Mouse (Mus musculus) CH12.LX (cell line): ENCODE data around the gene Timm44. TPM values are rescaled to one million over a fixed set of nuclear protein-coding genes. Genes with fewer than 3 reads are reported as not detected.

Source experiments
- DNase-seq: peaks from one replicate; pipeline ENCODE4 v3.0.0-alpha.2; 2013; ENCODE audit errors: extremely low read depth
- H3K27ac ChIP-seq: 2 replicates; pipeline ENCODE4 v1.5.1; 2012; ENCODE audit warnings: low read depth, mild to moderate bottlenecking, control low read depth, moderate library complexity; ENCODE audit not compliant: insufficient read depth
- H3K27me3 ChIP-seq: replicated peaks from 2 replicates; pipeline ENCODE3; 2012; ENCODE audit warnings: inconsistent platforms
- H3K36me3 ChIP-seq, 2 experiments: replicated peaks in 1 of 2; 2 replicates each; pipeline versions ENCODE3 to v1.6.1; 2012; ENCODE audit warnings: inconsistent platforms in 1 of 2, low read length in 1 of 2, mild to moderate bottlenecking in 1 of 2, mixed read lengths in 1 of 2, moderate library complexity in 1 of 2; ENCODE audit not compliant: control insufficient read depth in 1 of 2, insufficient read depth in 1 of 2
- H3K4me1 ChIP-seq, 2 experiments: 2 replicates each; pipeline ENCODE4 v1.6.1; 2012; ENCODE audit warnings: inconsistent platforms in 1 of 2, moderate library complexity in 1 of 2; ENCODE audit not compliant: insufficient read depth in 2 of 2, control insufficient read depth in 1 of 2
- H3K4me2 ChIP-seq: 2 replicates; pipeline ENCODE4 v1.6.1; 2012; ENCODE audit warnings: low read depth, mild to moderate bottlenecking, control low read depth; ENCODE audit not compliant: poor library complexity, insufficient read depth, severe bottlenecking
- H3K4me3 ChIP-seq, 3 experiments: fragments of 150-350 bp in 1 of 3; sonication (generic) in 1 of 3; replicated peaks in 1 of 3; 2 replicates each; pipeline versions ENCODE3 to v1.5.1; 2011 to 2012; ENCODE audit warnings: low read depth in 2 of 3, low read length in 2 of 3, mild to moderate bottlenecking in 2 of 3, moderate library complexity in 2 of 3, control low read depth in 1 of 3, improper control_type of control experiment in 1 of 3, inconsistent platforms in 1 of 3, mixed read lengths in 1 of 3; ENCODE audit not compliant: poor library complexity in 1 of 3
- H3K79me2 ChIP-seq: replicated peaks from 2 replicates; pipeline ENCODE4 v1.6.1; 2012; ENCODE audit warnings: mild to moderate bottlenecking, moderate library complexity; ENCODE audit not compliant: control insufficient read depth, poor library complexity, insufficient read depth, severe bottlenecking; ENCODE audit errors: extremely low read depth
- H3K9ac ChIP-seq: 2 replicates; pipeline ENCODE4 v1.6.1; 2012; ENCODE audit warnings: low read depth, mild to moderate bottlenecking, control low read depth, moderate library complexity; ENCODE audit not compliant: insufficient read depth
- H3K9me3 ChIP-seq: replicated peaks from 2 replicates; pipeline ENCODE3; 2012; ENCODE audit warnings: low read length, inconsistent platforms, mixed read lengths
- BHLHE40 ChIP-seq: IDR thresholded peaks from 2 replicates; pipeline ENCODE4 v1.6.1; 2011; ENCODE audit warnings: mild to moderate bottlenecking, low read depth, low read length, improper control_type of control experiment
- CHD1 ChIP-seq: IDR thresholded peaks from 2 replicates; pipeline ENCODE4 v1.6.1; 2012; ENCODE audit warnings: low read depth, low read length, improper control_type of control experiment, inconsistent platforms
- CHD2 ChIP-seq: IDR thresholded peaks from 2 replicates; pipeline ENCODE4 v1.6.1; 2011; ENCODE audit warnings: low read length, improper control_type of control experiment
- CTCF ChIP-seq, 2 experiments: IDR thresholded peaks in 1 of 2; conservative IDR thresholded peaks in 1 of 2; 2 replicates each; pipeline ENCODE4 v1.5.1; 2011 to 2012; ENCODE audit warnings: low read depth in 2 of 2, low read length in 2 of 2, improper control_type of control experiment in 1 of 2, inconsistent platforms in 1 of 2, mild to moderate bottlenecking in 1 of 2, moderate library complexity in 1 of 2
- ELF1 ChIP-seq: IDR thresholded peaks from 2 replicates; pipeline ENCODE4 v1.6.1; 2014; ENCODE audit warnings: low read depth, mild to moderate bottlenecking, inconsistent platforms, low read length, improper control_type of control experiment
- EP300 ChIP-seq: IDR thresholded peaks from 2 replicates; pipeline ENCODE4 v1.6.1; 2011; ENCODE audit warnings: low read length, improper control_type of control experiment
- GABPA ChIP-seq: IDR thresholded peaks from 2 replicates; pipeline ENCODE4 v1.6.1; 2012; ENCODE audit warnings: low read depth, low read length, improper control_type of control experiment, inconsistent platforms; ENCODE audit not compliant: insufficient replicate concordance
- HCFC1 ChIP-seq: IDR thresholded peaks from 2 replicates; pipeline ENCODE4 v1.6.1; 2012; ENCODE audit warnings: low read depth, mild to moderate bottlenecking, inconsistent platforms, low read length, improper control_type of control experiment
- JUN ChIP-seq: IDR thresholded peaks from 2 replicates; pipeline ENCODE4 v1.6.1; 2011; ENCODE audit warnings: low read depth, mild to moderate bottlenecking, low read length, improper control_type of control experiment, moderate library complexity; ENCODE audit not compliant: insufficient read depth
- JUND ChIP-seq: conservative IDR thresholded peaks from 2 replicates; pipeline ENCODE4 v1.6.1; 2011; ENCODE audit warnings: low read depth, low read length, improper control_type of control experiment
- KAT2A ChIP-seq: IDR thresholded peaks from 2 replicates; pipeline ENCODE4 v1.6.1; 2012; ENCODE audit warnings: low read length, improper control_type of control experiment, inconsistent platforms; ENCODE audit not compliant: insufficient replicate concordance
- MAFK ChIP-seq: IDR thresholded peaks from 2 replicates; pipeline ENCODE4 v1.6.1; 2011; ENCODE audit warnings: low read length, improper control_type of control experiment; ENCODE audit not compliant: insufficient replicate concordance
- MAX ChIP-seq: IDR thresholded peaks from 2 replicates; pipeline ENCODE4 v1.6.1; 2011; ENCODE audit warnings: low read length, improper control_type of control experiment
- MAZ ChIP-seq: IDR thresholded peaks from 2 replicates; pipeline ENCODE4 v1.6.1; 2012; ENCODE audit warnings: low read depth, mild to moderate bottlenecking, inconsistent platforms, low read length, improper control_type of control experiment, moderate library complexity
- MXI1 ChIP-seq: IDR thresholded peaks from 2 replicates; pipeline ENCODE4 v1.6.1; 2011; ENCODE audit warnings: mild to moderate bottlenecking, low read depth, low read length, improper control_type of control experiment
- MYC ChIP-seq: IDR thresholded peaks from 2 replicates; pipeline ENCODE4 v1.6.1; 2011; ENCODE audit warnings: low read depth, mild to moderate bottlenecking, improper control_type of control experiment, low read length
- NELFE ChIP-seq: IDR thresholded peaks from 2 replicates; pipeline ENCODE4 v1.6.1; 2011; ENCODE audit warnings: low read depth, low read length, improper control_type of control experiment
- NRF1 ChIP-seq: IDR thresholded peaks from 2 replicates; pipeline ENCODE4 v1.6.1; 2014; ENCODE audit warnings: low read depth, mild to moderate bottlenecking, inconsistent platforms, low read length, improper control_type of control experiment, moderate library complexity
- PAX5 ChIP-seq: IDR thresholded peaks from 2 replicates; pipeline ENCODE4 v1.6.1; 2012; ENCODE audit warnings: low read length, inconsistent platforms, mixed read lengths
- POLR2A ChIP-seq: IDR thresholded peaks from 2 replicates; pipeline ENCODE4 v1.6.1; 2011; ENCODE audit warnings: low read depth, mild to moderate bottlenecking, improper control_type of control experiment, low read length
- RAD21 ChIP-seq: IDR thresholded peaks from 2 replicates; pipeline ENCODE4 v1.6.1; 2011; ENCODE audit warnings: low read depth, mild to moderate bottlenecking, low read length, improper control_type of control experiment, moderate library complexity
- RCOR1 ChIP-seq: conservative IDR thresholded peaks from 2 replicates; pipeline ENCODE4 v1.6.1; 2012; ENCODE audit warnings: low read depth, mild to moderate bottlenecking, inconsistent platforms, low read length, improper control_type of control experiment
- SIN3A ChIP-seq: IDR thresholded peaks from 2 replicates; pipeline ENCODE4 v1.6.1; 2012; ENCODE audit warnings: low read length, improper control_type of control experiment, inconsistent platforms
- SMC3 ChIP-seq: IDR thresholded peaks from 2 replicates; pipeline ENCODE4 v1.6.1; 2011; ENCODE audit warnings: low read depth, low read length, improper control_type of control experiment
- TCF12 ChIP-seq: IDR thresholded peaks from 2 replicates; pipeline ENCODE4 v1.6.1; 2014; ENCODE audit warnings: low read depth, mild to moderate bottlenecking, inconsistent platforms, low read length, improper control_type of control experiment
- UBTF ChIP-seq: IDR thresholded peaks from 2 replicates; pipeline ENCODE4 v1.6.1; 2012; ENCODE audit warnings: low read depth, mild to moderate bottlenecking, inconsistent platforms, low read length, improper control_type of control experiment, moderate library complexity
- USF2 ChIP-seq: conservative IDR thresholded peaks from 2 replicates; pipeline ENCODE4 v1.6.1; 2011; ENCODE audit warnings: low read depth, low read length, improper control_type of control experiment
- ZC3H11A ChIP-seq: IDR thresholded peaks from 2 replicates; pipeline ENCODE4 v1.6.1; 2012; ENCODE audit warnings: low read depth, mild to moderate bottlenecking, inconsistent platforms, low read length, improper control_type of control experiment
- ZMIZ1 ChIP-seq: IDR thresholded peaks from 2 replicates; pipeline ENCODE4 v1.6.1; 2012; ENCODE audit warnings: low read depth, mild to moderate bottlenecking, inconsistent platforms, low read length, improper control_type of control experiment
- ZNF384 ChIP-seq: IDR thresholded peaks from 2 replicates; pipeline ENCODE4 v1.6.1; 2012; ENCODE audit warnings: low read depth, low read length, improper control_type of control experiment, inconsistent platforms
- dilution Hi-C: fragments of 300-500 bp; cut with MboI; formaldehyde crosslinking; loops from 2 replicates; pipeline ENCODE4 v1.14.3; 2020; ENCODE audit warnings: low sequenced_read_pairs; ENCODE audit not compliant: extremely low pct_unique_long_range_greater_than_20kb, extremely low pct_ligation_motif_present
- in situ Hi-C: fragments of 300-500 bp; cut with MboI; formaldehyde crosslinking; loops from 3 replicates; pipeline ENCODE4 v1.14.3; 2019; ENCODE audit warnings: low sequenced_read_pairs, low pct_ligation_motif_present, low pct_unique_long_range_greater_than_20kb, mixed read lengths
- polyA plus RNA-seq: library from polyadenylated mRNA; unstranded; fragments of >175 nt; gene quantifications from 2 replicates; pipeline ENCODE4 v1.2.1, GENCODE M21; 2012; ENCODE audit warnings: low read depth; ENCODE audit not compliant: insufficient read length
- total RNA-seq, 2 experiments: library from RNA; depleted of rRNA; stranded (reverse); fragments of 300-350 nt in 1 of 2; fragments of >200 nt in 1 of 2; gene quantifications; 2 replicates each; pipeline ENCODE4 v1.2.3; 2012 to 2014

Gene Timm44
- total and polyA plus RNA-seq, 3 experiments = 109 to 147 (median 143) TPM

DNA sequence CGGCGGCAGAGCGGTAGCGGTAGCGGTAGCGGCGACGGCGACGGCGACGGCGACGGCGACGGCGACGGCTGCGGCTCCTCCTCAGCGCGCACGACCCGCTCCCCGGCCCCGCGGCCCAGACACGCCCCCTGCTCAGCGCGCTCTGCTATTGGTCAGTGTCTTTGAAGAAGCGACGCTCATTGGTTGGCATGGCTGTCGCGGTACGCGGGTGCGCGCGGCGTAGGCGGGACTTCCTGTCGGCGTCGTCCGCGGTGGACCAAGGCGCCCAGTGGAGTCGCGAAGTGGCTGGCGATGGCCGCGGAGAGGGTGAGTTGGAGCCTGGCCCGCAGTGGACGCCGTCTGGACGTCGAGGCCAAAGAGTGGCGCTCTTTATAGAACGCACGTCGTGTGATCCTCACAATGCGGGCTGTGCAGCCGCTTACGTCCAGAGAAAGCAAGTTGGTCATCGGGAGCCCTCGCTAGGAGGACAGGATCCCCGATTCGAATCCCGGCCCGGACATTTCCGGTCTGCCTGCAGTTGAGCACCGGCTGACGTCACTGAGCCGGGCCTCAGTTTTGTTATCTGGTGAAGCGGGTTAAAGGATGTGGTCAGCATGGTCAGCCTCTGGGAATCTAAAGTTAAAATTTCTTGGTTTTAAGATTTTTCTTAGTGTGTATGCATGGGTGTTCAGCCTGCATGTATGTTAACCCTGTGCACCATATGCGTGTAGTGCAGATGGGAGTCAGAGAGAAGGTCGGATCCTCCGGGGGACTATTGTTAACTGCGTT, 49.5 kb upstream of the Timm44 start, which contains the start of the genes Ccl25 and Elavl1:
Gene Ccl25, plus strand, starts transcription at position 228 of the 768 bp plus-strand sequence.
Gene Elavl1, minus strand, starts transcription at position 431 of the 768 bp plus-strand sequence.
- Histone ChIP-seq H3K4me1 (peaks cover 2 to 40% of the 10 kb centered on the region in 2 experiments), H3K4me3 (peak within 1 kb of the TSS; percentile 88 to 94 (median 91)), H3K79me2 (peaks cover 55% of the 10 kb centered on the region), H3K9me3 (no peaks in the 10 kb centered on the region), H3K27me3 (no peaks in the 10 kb centered on the region), H3K27ac (peak within 1 kb of the TSS; percentile 55), H3K9ac (peak within 1 kb of the TSS; percentile 99), H3K36me3 (peaks cover 39 to 59% of the 10 kb centered on the region in 2 experiments), H3K4me2 (peak within 1 kb of the TSS; percentile 92)
- in situ Hi-C loops (no loop called here), dilution Hi-C loops (no loop called here)
- peak; percentile 57 for TF ChIP-seq NRF1
- no peak for TF ChIP-seq CHD1
- peak; percentile 95 for TF ChIP-seq CHD2
- peak; percentile 29; the same call in 1 of the 2 replicates for TF ChIP-seq MXI1
- TF ChIP-seq ELF1 = peak; percentile 48
- no peak for TF ChIP-seq BHLHE40
- TF ChIP-seq CTCF (conservative IDR thresholded peaks at IDR 0.05 in 1 of 2, IDR thresholded peaks at IDR 0.05 in 1 of 2; ENCODE audit: low read depth in 2 of 2, low read length in 2 of 2) = no peak
- no peak for TF ChIP-seq UBTF
- TF ChIP-seq TCF12 = peak; percentile 54
- TF ChIP-seq RCOR1 = no peak
- TF ChIP-seq MAFK = no peak
- peak; percentile 78 for TF ChIP-seq POLR2A
- peak; percentile 75 for TF ChIP-seq HCFC1
- 0 out of 2 replicates have a peak, but pooled peaks have one; percentile 39 for TF ChIP-seq MAZ
- peak; percentile 79 for TF ChIP-seq NELFE
- TF ChIP-seq ZMIZ1 = peak; percentile 68; the same call in 1 of the 2 replicates
- 0 out of 2 replicates have a peak, but pooled peaks have one; percentile 37 for TF ChIP-seq KAT2A
- DNase-seq = peak; percentile 92

DNA sequence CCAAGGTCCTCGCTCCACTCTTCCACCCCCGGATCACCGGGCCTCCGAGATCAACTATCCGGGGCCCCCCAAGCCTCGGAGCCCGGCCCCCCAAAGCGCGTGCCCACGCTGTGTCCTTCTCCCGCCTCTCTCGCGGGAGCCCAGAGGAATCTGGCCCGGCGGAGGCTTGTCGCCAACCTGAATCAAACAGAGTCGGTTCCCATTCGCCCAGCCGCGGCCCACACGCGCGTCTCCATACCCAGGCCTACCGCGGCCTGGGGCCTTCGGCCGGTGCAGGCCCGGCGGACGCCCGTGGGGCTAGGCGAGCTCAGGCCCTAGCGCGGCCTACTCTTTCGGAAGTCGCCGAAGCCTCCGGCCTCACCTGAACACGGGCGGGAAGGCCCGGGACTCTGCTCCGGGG, 48.8 kb upstream of the Timm44 start:
- DNase-seq = no peak
- Histone ChIP-seq H3K36me3 (peaks cover 40 to 60% of the 10 kb centered on the region in 2 experiments), H3K4me1 (peaks cover 2 to 46% of the 10 kb centered on the region in 2 experiments)
- TF ChIP-seq SIN3A = 0 out of 2 replicates have a peak, but pooled peaks have one; percentile 7
- TF ChIP-seq ZC3H11A = no peak
- no peak for TF ChIP-seq SMC3
- no peak for TF ChIP-seq ZNF384
- no peak for TF ChIP-seq NRF1
- TF ChIP-seq PAX5 = no peak
- no peak for TF ChIP-seq USF2
- TF ChIP-seq KAT2A = 0 out of 2 replicates have a peak, but pooled peaks have one; percentile 37
- TF ChIP-seq MYC = no peak
- TF ChIP-seq MAX = peak; percentile 52; the same call in 1 of the 2 replicates
- TF ChIP-seq GABPA = no peak
- TF ChIP-seq UBTF = peak; percentile 93
- no peak for TF ChIP-seq RAD21
- TF ChIP-seq EP300 = no peak
- TF ChIP-seq JUND = no peak
- no peak for TF ChIP-seq JUN
- no peak for TF ChIP-seq RCOR1
- no peak for TF ChIP-seq MAFK
- no peak for TF ChIP-seq CHD1
- peak; percentile 74 for TF ChIP-seq MXI1

More for the DNA sequence above, 48.8 kb upstream of the Timm44 start:
- Histone ChIP-seq H3K27ac (peak overlapping the region; percentile 26), H3K9me3 (no peaks in the 10 kb centered on the region), H3K79me2 (peaks cover 61% of the 10 kb centered on the region), H3K27me3 (no peaks in the 10 kb centered on the region), H3K9ac (peak overlapping the region; percentile 99), H3K4me3 (peak overlapping the region; percentile 80 to 91 (median 88)), H3K4me2 (peak overlapping the region; percentile 87; the same call in 1 of the 2 replicates)
- in situ Hi-C loops = no loop called here
- dilution Hi-C loops = no loop called here
